Mouse (Mus musculus) megakaryocyte, embryonic 14.5 days (primary cell): ENCODE results near the gene 1110017D15Rik. TPM values are rescaled to one million over a fixed set of nuclear protein-coding genes. Genes with fewer than 3 reads are reported as not detected.

ENCODE experiments used
- H3K27me3 ChIP-seq: replicated peaks from 2 replicates; pipeline ENCODE3; 2012; ENCODE audit warnings: inconsistent platforms
- H3K36me3 ChIP-seq: replicated peaks from 2 replicates; pipeline ENCODE3; 2012; ENCODE audit warnings: low read length, inconsistent platforms, mixed read lengths
- H3K4me1 ChIP-seq: 2 replicates; pipeline ENCODE4 v1.6.1; 2012; ENCODE audit warnings: inconsistent platforms
- H3K4me3 ChIP-seq: replicated peaks from 2 replicates; pipeline ENCODE3; 2012; ENCODE audit warnings: moderate library complexity, mild to moderate bottlenecking, inconsistent platforms
- H3K9me3 ChIP-seq: 2 replicates; pipeline ENCODE4 v1.6.1; 2012; ENCODE audit warnings: inconsistent platforms
- FLI1 ChIP-seq: IDR thresholded peaks from 2 replicates; pipeline ENCODE4 v1.6.1; 2012; ENCODE audit warnings: low read length, inconsistent platforms, mixed read lengths
- GATA1 ChIP-seq: IDR thresholded peaks from 3 replicates; pipeline ENCODE4 v1.6.1; 2012; ENCODE audit warnings: mixed read lengths, low read length, inconsistent platforms, borderline replicate concordance
- polyA plus RNA-seq: library from polyadenylated mRNA; stranded (reverse); fragments of >175 nt; gene quantifications from 2 replicates; pipeline ENCODE4 v1.2.3, GENCODE M21; 2012; ENCODE audit warnings: low replicate concordance; ENCODE audit not compliant: insufficient read depth

The 1110017D15Rik gene
- polyA plus RNA-seq, 1 experiment = 0.29 TPM

DNA sequence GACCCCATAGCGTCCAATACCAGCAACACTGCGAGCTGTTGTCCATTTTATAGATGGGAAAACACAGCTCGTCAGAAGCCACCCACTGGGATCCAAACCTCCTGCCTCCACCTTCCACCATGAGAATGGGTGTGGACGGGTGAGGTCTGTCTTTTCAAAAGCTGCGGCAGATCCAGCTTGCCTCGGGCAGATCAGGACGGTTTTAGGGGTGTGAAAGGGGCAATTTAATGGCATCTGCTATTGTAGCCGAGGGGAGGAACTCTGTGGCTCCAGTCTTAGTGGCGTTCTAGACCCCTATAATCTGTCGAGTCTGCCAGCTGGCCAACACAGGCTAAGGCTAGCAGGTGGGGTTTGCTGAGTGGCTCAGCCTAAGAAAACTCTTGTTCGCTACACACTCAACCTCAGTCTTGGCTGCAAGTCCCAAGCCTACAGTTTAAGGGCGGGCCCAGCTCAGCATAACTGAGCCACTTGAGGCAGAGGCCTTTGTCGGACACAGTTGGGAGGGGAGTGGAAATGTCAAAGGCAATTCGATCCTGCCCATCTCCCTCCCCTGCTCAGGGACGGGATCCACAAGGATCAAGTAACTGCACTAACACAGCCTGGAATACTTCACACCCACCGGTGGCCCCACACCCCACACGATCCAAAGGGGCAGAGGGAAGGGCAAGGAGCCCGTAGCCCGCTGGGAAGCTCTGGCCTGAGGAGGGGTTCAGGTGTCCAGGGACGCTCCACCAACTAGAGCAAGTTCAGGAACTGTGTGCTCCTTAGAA is 14.8 kb downstream of the 1110017D15Rik start:
- H3K36me3 ChIP-seq = no peaks in the 10 kb centered on the region
- H3K27me3 ChIP-seq = peaks cover 79% of the 10 kb centered on the region
- peaks cover 48% of the 10 kb centered on the region for H3K4me1 ChIP-seq
- H3K4me3 ChIP-seq = peak overlapping the region; percentile 87
- TF ChIP-seq FLI1 (no peak), GATA1 (no peak)
- H3K9me3 ChIP-seq = peaks cover 14% of the 10 kb centered on the region; the same call in 1 of the 2 replicates

DNA sequence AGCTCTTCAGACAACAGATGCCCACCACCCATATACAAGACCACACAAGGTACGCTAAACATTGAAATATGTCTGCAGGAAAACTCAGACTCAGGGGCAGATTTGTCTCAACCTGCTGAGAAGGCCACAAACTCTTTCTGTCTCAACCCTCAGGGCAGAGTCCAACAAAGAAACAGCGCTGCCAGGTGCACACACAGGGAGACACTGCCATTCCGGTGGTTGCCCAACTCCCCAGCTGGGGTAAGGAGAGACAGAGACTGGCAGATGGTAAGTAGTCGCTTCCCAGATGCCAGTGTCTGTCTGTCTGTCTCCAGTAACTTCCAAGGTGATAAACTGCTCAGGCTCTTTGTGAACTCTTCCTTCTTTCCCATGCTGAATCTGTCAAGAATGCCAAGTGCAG is 16.3 kb downstream of the 1110017D15Rik start:
- no peak for TF ChIP-seq FLI1
- no peaks in the 10 kb centered on the region for H3K36me3 ChIP-seq
- H3K9me3 ChIP-seq = peaks cover 14% of the 10 kb centered on the region; the same call in 1 of the 2 replicates
- H3K27me3 ChIP-seq = peaks cover 80% of the 10 kb centered on the region
- H3K4me1 ChIP-seq = peaks cover 33% of the 10 kb centered on the region
- H3K4me3 ChIP-seq = no peak overlapping the region

DNA sequence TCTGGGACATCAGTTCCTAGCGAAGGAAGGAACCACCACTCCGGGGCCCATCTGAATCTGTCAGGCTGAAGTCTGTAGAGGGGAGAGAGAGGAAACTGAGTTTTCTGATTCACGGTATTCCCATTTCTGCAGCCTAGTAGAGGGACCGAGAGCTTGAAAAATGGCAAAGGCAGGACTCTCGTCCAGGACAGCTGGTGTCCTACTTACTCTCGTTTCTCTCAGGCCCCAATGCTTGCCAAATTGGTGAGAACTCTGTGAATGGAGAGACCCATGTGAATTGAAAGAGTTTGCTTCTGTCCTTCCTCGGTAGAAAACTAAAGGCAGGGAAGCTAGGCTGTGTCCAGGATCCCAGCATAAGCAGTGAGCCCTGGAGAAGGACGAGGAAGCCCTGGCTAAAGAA is 17.5 kb downstream of the 1110017D15Rik start:
- Histone ChIP-seq H3K4me3 (no peak overlapping the region), H3K27me3 (peaks cover 87% of the 10 kb centered on the region), H3K4me1 (peaks cover 32% of the 10 kb centered on the region), H3K9me3 (peaks cover 14% of the 10 kb centered on the region; the same call in 1 of the 2 replicates), H3K36me3 (no peaks in the 10 kb centered on the region)
- TF ChIP-seq FLI1 = no peak
- no peak for TF ChIP-seq GATA1

DNA sequence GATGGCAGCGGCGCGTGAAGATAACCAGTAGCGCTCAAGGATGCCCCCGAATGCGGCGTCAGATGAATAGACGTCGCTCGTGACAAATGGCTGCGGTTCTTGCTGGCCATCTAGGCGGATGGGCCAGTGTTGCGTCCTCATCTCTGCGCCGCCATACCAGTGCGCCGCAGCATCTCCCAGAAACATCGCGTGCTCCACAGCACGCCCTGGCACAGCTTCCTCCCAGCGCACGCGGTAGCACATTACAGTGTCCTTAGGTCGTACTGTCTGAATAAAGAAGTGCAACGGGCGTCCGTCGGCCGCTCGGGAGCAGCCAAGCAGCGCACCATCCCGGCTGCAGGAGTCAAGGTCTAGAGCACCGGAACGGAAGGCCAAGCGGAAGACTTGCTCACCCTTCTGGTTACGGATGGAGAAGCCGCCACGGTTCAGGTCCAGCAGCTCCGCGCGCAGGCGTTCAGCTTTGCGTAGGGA is 18.2 kb downstream of the 1110017D15Rik start:
- TF ChIP-seq GATA1 (no peak), FLI1 (no peak)
- Histone ChIP-seq H3K36me3 (no peaks in the 10 kb centered on the region), H3K27me3 (peaks cover 93% of the 10 kb centered on the region), H3K9me3 (peaks cover 14% of the 10 kb centered on the region; the same call in 1 of the 2 replicates), H3K4me1 (peaks cover 32% of the 10 kb centered on the region), H3K4me3 (peak overlapping the region; percentile 76)

DNA sequence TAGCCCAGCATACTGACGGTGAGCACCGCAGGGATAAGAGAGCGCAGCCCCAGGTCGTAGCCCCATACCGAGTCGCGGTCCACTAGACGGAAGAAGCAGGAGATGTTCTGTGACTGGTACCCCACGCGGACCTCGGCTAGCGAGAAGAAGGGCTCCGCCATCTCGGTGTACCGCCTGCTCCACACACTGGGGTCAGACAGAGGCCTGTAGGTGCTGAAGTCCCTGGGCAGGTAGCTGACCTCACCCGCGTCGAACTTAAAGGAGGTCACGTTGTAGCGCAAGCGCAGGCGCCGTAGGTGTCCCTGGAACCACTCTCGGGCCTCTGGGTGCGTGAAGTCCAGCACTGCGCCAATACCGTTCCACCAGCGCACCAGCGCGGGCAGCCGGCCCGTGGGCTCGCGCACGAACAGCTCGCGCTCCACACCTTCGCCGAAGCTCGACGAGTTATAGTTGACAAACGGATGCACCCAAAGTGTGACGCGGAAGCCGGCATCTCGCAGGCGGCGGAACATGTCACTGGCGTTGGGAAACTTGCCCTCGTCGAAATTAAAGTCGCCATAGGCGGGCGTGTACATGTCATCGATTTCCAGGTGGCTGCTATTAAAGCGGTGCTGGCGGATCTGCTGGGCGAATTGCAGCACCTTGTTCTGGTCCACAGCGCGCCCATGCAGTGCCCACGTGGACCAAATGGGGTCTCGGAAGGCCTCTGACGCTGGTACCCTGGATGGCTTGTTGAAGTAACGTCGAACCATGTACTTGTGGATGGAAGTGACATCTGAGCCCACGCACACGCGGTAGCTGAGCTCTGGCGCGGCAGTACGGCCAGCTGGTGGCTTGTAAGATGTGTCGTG is 18.9 kb downstream of the 1110017D15Rik start:
- Histone ChIP-seq H3K27me3 (peaks cover 97% of the 10 kb centered on the region), H3K36me3 (no peaks in the 10 kb centered on the region), H3K4me1 (peaks cover 31% of the 10 kb centered on the region), H3K9me3 (peaks cover 10% of the 10 kb centered on the region; the same call in 1 of the 2 replicates), H3K4me3 (peak overlapping the region; percentile 76)
- TF ChIP-seq GATA1 = no peak
- no peak for TF ChIP-seq FLI1

DNA sequence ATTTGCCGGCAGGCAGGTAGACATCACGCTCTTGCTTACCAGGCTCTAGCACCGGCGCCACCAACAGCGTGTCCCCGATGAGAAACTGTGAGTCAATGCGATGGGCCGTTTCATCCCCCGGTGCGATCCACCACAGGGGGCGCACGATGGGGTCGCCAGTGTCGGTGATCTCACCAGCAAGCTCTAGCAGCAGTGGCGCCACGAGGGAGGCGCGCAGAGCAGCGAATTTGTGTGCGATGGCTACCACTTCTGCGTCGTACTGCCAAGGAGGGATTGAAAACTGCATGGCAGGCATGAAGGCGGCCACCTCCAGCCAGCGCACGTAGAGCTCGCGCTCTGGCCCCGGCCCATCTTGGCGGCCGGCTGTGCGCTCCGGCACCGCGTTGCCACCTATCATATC is 19.6 kb downstream of the 1110017D15Rik start:
- H3K4me3 ChIP-seq = peak overlapping the region; percentile 69
- TF ChIP-seq FLI1 (no peak), GATA1 (no peak)
- no peaks in the 10 kb centered on the region for H3K36me3 ChIP-seq
- peaks cover 24% of the 10 kb centered on the region for H3K4me1 ChIP-seq
- peaks cover 96% of the 10 kb centered on the region for H3K27me3 ChIP-seq
- peaks cover 9% of the 10 kb centered on the region; the same call in 1 of the 2 replicates for H3K9me3 ChIP-seq

DNA sequence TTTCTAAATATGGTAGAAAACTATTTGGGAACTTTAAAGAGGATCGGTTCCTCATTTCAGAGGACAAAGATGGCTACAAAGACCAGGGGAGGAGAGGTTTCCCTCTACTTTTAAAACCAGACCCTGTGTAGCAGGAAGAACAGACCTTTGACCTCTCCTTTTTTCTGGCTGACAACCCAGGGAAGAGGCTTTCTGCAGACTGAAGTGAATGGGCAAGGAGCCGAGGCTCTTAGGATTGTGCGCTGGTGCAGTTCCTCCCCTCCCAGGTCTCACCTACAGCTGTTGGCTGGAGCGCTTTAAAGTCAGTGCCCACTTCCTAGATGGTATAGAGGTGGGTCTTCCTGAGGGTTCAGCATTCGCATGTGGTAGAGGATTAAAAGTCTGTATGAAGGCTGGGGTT is 20.1 kb downstream of the 1110017D15Rik start:
- H3K9me3 ChIP-seq = peaks cover 9% of the 10 kb centered on the region; the same call in 1 of the 2 replicates
- H3K36me3 ChIP-seq = no peaks in the 10 kb centered on the region
- H3K27me3 ChIP-seq = peaks cover 91% of the 10 kb centered on the region
- no peak for TF ChIP-seq GATA1
- TF ChIP-seq FLI1 = no peak
- no peak overlapping the region for H3K4me3 ChIP-seq
- peaks cover 21% of the 10 kb centered on the region for H3K4me1 ChIP-seq

DNA sequence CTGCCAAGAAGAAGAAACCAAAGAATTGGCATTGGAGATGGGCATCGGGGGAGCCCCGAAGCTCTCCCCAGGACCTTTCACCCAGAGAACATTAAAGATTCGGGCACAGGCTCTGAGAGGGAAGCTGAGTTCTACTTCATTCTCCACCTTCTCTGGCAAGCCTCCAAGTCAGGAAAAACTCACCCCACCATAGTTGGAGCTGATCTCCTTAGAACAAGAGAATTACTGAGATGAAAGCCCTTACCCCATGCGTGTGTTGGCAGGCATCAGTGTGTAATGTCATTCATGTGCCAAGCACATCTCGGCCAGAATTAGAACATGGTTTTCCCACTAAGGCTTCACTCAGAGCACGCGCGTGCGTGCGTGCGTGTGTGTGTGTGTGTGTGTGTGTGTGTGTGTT is 21.3 kb downstream of the 1110017D15Rik start:
- H3K36me3 ChIP-seq = no peaks in the 10 kb centered on the region

DNA sequence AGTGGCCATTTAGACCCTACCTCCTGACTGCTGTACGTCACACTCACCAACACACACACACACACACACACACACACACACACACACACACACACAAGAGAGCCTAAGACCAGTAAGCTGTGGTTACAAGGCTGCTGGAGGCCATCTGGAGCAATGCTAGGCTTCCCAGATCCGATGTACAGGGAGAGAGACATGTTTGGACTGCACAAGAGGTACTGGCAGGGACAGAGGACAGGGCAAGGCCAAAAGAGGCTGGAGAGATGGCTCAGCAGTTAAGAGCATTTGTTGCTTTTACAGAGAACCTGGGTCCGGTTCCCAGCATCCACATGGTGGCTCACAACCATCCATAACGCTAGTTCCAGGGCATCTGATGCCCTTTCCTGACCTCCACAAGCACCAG is 22.1 kb downstream of the 1110017D15Rik start:
- H3K4me1 ChIP-seq = peaks cover 21% of the 10 kb centered on the region
- TF ChIP-seq GATA1 = no peak
- no peak for TF ChIP-seq FLI1
- no peaks in the 10 kb centered on the region for H3K36me3 ChIP-seq
- no peak overlapping the region for H3K4me3 ChIP-seq
- peaks cover 73% of the 10 kb centered on the region for H3K27me3 ChIP-seq
- H3K9me3 ChIP-seq = peaks cover 9% of the 10 kb centered on the region; the same call in 1 of the 2 replicates

More for the DNA sequence above, 21.3 kb downstream of the 1110017D15Rik start:
- Histone ChIP-seq H3K9me3 (peaks cover 9% of the 10 kb centered on the region; the same call in 1 of the 2 replicates), H3K4me1 (peaks cover 21% of the 10 kb centered on the region), H3K27me3 (peaks cover 79% of the 10 kb centered on the region), H3K4me3 (no peak overlapping the region)
- no peak for TF ChIP-seq GATA1

DNA sequence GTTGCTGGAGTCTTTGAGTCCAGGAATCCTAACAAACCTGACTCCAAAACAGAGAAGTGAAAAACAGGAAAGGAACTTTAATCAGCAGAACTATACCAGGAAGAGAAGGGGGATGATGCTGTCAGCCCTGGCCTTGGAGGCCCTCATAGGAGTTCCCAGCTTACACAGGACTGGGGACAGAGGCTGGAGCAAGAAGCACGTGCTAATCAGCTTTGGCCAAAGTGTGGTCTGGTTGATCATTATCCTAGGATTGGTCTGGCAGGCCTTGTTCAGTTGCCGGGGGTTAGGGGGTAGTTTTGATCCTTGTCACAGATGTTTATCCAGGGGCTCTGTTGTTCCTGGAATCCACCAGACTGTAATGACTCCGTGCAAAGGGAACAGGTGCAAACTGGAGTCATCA is 22.8 kb downstream of the 1110017D15Rik start:
- H3K4me1 ChIP-seq = peaks cover 21% of the 10 kb centered on the region
- no peak overlapping the region for H3K4me3 ChIP-seq
- no peaks in the 10 kb centered on the region for H3K36me3 ChIP-seq
- TF ChIP-seq FLI1 (no peak), GATA1 (no peak)
- H3K27me3 ChIP-seq = peaks cover 67% of the 10 kb centered on the region
- peaks cover 9% of the 10 kb centered on the region; the same call in 1 of the 2 replicates for H3K9me3 ChIP-seq
